Mouse (Mus musculus): ENCODE data around the gene Sf3a1.
A peak's percentile ranks its signal among the peaks of the same experiment; 100 is the strongest.

Gene Sf3a1

GRCm38 (mm10) chr11:4216248-4217000 is 56.3 kb downstream of the Sf3a1 start:
- no peak for DNase-seq (ENCODE audit: low spot score in 2 of 2)

DNA sequence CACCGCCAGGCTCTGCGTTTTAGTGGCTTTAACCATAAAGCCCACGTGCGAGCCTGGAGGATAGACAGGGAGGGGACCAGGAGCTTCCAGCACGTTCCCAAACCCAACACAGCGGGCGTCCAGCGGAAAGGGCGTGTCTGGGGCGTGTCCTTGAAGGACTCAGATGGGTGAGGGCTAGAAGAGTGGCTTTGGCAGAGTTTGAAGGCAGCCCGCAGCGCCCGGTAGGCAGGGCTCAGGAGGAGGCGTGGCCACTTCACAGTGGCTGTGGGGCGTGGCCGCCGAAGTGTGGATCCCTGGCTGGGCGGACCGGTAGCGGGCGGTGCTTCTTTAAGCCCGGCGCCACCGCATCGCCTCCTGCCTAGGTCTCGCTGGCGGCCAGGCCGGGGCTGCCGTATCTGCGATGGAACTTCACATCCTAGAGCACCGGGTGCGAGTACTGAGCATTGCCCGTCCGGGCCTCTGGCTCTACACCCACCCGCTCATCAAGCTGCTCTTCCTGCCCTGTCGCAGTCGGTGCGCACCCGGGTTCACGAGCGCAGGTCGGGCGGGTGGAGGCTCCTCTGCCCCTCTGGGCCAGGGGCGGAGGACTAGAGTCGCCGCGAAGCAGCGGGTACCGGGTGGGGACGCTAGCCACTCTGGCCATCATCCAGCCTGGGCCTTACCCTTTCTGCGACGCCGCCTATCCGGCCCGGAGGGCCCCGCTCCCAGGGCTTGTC is 57.9 kb downstream of the Sf3a1 start, which contains the start of gene Castor1:
TSS of gene Castor1 (plus strand) at position 312 of the 716 bp plus-strand sequence.
- DNase-seq (ENCODE audit: low spot score in 2 of 2): peak; percentile 72 to 73

DNA sequence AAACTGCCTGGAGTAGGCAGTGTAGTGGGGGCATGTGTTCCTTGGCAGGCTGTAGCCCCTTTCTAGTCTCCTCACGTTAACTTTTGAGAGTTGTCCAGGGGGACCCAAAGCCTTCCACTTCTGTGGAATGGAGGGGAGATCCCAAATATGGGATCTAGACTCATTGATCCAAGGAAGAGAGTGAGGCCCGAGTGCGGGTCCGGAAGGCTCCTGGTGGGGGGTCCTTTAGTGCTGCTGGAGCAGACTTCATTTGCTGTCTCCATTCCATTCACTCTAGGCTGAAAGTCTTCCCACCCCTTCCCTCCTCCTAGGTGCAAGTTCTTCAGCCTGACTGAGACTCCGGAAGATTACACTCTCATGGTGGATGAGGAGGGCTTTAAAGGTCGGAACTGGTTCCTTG is 58.5 kb downstream of the Sf3a1 start:
- DNase-seq (ENCODE audit: low spot score in 2 of 2): no peak

- DNase-seq (ENCODE audit: low spot score in 2 of 2): no peak
These were observed 59.2 kb downstream of the Sf3a1 start for GRCm38 (mm10) chr11:4219317-4219751.

- no peak for DNase-seq (ENCODE audit: low spot score in 2 of 2)
These were observed 59.8 kb downstream of the Sf3a1 start for GRCm38 (mm10) chr11:4219908-4220307.

DNA sequence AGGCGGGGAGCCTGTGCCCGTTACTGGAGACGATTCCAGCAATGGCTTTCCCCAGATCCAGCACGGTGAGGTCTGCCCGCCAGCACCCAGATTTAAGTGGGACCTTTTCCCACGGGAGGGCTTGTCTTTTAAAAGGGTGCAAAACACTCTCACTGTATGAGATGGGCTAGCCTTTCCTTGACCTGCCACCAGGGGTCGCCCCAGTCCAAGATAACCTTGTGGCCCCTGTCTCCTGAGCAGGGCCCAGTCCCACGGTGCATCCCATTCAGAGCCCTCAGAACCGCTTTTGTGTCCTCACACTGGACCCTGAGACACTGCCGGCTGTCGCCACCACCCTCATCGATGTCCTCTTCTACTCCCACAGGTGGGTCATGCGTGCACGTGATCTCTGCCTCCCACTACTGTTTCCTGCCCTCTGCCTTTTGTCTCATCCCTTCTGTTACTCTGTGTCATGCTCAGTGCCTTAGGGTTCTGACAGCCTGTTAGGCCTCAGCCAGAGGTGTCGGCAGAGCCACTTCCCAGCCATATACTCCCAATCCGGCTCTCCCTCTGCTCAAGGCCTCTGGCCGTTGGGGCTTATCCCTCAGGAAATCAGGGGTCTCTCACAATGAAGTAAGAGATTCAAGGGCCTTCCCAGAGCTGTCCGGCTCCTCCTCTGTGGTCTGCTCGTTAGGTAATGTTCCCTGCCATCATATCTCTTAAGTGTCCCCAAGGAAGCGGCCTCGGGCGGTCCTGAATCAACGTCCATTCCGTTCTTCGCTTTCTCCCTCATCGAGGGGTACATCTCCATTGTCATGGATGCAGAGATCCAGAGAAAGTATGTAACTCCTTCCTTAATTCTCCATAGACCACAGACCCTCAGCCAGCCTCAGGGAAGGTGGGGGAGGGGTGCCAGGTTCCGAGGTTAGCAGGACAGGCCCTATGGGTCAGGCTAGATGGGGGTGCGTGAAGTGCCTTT is 60.6 kb downstream of the Sf3a1 start:
- peak; percentile 66 to 89 for DNase-seq (ENCODE audit: low spot score in 2 of 2)

GRCm38 (mm10) chr11:4222046-4222950 is 62.1 kb downstream of the Sf3a1 start:
- no peak for DNase-seq (ENCODE audit: low spot score in 2 of 2)

- DNase-seq (ENCODE audit: low spot score in 2 of 2): no peak
These were observed 63.4 kb downstream of the Sf3a1 start for GRCm38 (mm10) chr11:4223393-4224188.

- DNase-seq (ENCODE audit: low spot score in 2 of 2): no peak
These were observed 64.1 kb downstream of the Sf3a1 start for GRCm38 (mm10) chr11:4224223-4224622.

GRCm38 (mm10) chr11:4226569-4227325 is 66.6 kb downstream of the Sf3a1 start:
- no peak for DNase-seq (ENCODE audit: low spot score in 2 of 2)

DNA sequence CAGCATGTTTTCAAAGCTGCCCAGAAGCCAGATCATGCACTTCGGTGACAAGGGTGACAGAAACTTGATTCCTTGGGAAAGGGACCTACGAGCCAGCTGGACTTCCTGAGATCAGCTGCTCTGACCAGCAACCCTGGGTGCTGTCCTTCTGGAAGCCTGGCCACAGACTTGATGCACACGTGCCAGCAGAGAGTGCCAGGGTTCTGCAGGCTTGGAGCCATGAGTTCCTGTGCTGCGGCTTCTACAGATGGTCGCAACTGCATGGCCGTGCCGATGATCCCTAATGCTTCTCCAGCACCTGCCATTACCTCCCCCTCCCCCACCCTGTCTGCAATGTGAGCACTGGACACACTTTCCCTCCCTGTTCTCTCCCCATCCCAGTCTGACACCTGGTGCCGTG is 68.3 kb downstream of the Sf3a1 start:
- DNase-seq (ENCODE audit: low spot score in 2 of 2): no peak

- DNase-seq (ENCODE audit: low spot score in 2 of 2): no peak
These were observed 69.7 kb downstream of the Sf3a1 start for GRCm38 (mm10) chr11:4229841-4230240.

DNA sequence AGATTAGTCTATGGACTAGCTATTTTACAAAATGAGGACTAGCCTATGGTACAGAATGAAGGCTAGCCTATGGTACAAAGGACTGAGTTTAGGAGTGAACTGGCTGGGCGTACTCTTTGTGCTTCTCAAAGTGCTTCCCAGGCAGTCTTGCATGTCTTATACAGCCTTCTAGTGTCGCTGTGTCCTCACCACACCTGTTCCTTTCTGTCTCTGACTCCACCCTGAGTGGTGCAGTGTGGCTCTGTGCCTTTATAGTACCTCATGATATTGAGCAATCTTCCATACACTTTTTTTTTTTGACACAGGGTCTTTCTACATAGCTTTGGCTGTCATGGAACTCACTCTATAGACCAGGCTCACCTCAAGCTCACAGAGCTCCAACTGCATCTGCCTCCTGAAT is 71.3 kb downstream of the Sf3a1 start:
- no peak for DNase-seq (ENCODE audit: low spot score in 2 of 2)

Measured in thymus, postnatal 10 days (tissue).